Mouse (Mus musculus): ENCODE data around the gene Ier3.

DNA sequence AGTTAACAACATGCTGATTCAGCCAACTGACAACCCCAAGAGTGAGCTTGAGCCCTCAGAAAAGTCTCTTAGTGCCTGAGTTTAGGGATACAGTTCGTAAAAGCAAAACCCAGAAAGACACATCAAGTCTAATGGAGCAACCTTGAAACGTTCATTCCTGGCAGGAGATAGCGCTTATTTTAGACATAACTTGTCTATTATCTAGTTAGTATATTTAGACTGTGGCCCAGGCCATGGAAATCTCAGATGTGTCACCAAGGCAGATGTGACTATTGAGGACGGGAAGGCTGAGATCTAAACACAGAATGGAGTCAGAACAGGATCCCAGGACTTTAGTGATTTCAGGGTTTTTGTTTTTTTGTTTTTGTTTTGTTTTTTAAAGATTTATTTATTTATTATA lies 36.3 kb upstream of the Ier3 start:
- TF ChIP-seq POLR2A (IDR thresholded peaks at IDR 0.05; ENCODE audit: control insufficient read depth, low read depth, low read length) = no peak
- TF ChIP-seq CTCF (IDR thresholded peaks at IDR 0.05; ENCODE audit: control insufficient read depth, insufficient read depth, insufficient replicate concordance, low read depth, low read length) = no peak

Data from testis, adult 2 months (tissue).